Mouse (Mus musculus) heart, embryonic 12.5 days (tissue): ENCODE measurements around the gene Mgat5b. TPM values are rescaled to one million over a fixed set of nuclear protein-coding genes. Genes with fewer than 3 reads are reported as not detected.
"Not testable (repeated sequence)": the region's sequence is repeated elsewhere in the genome, so short reads cannot be mapped to it uniquely, and the experiment has no call there.

Experiments
- ATAC-seq: fragments of 200-750 bp; cut with Nextera tagmentation; 2 replicates; pipeline ENCODE4 v1.8.0; 2017; ENCODE audit warnings: moderate TSS enrichment, moderate library complexity; ENCODE audit not compliant: insufficient number of reproducible peaks, low FRiP score
- H3K27ac ChIP-seq: fragments of 300-500 bp; sonication (generic); 2 replicates; pipeline ENCODE4 v1.5.1; 2016; ENCODE audit warnings: mild to moderate bottlenecking, moderate library complexity; ENCODE audit not compliant: poor library complexity, severe bottlenecking
- H3K27me3 ChIP-seq: fragments of 300-500 bp; sonication (generic); replicated peaks from 2 replicates; pipeline ENCODE4 v1.6.1; 2016; ENCODE audit warnings: mild to moderate bottlenecking, moderate library complexity
- H3K36me3 ChIP-seq: fragments of 300-500 bp; sonication (generic); 2 replicates; pipeline ENCODE4 v1.6.1; 2016; ENCODE audit warnings: mild to moderate bottlenecking, moderate library complexity
- H3K4me1 ChIP-seq: fragments of 300-500 bp; sonication (generic); replicated peaks from 2 replicates; pipeline ENCODE4 v1.6.1; 2016; ENCODE audit warnings: mild to moderate bottlenecking
- H3K4me2 ChIP-seq: fragments of 300-500 bp; sonication (generic); 2 replicates; pipeline ENCODE4 v1.6.1; 2016; ENCODE audit warnings: mild to moderate bottlenecking, moderate library complexity
- H3K4me3 ChIP-seq: fragments of 300-500 bp; sonication (generic); 2 replicates; pipeline ENCODE4 v1.5.1; 2016; ENCODE audit warnings: mild to moderate bottlenecking
- H3K9ac ChIP-seq: fragments of 300-500 bp; sonication (generic); 2 replicates; pipeline ENCODE4 v1.6.1; 2016; ENCODE audit warnings: mild to moderate bottlenecking, moderate library complexity
- H3K9me3 ChIP-seq: fragments of 300-500 bp; sonication (generic); replicated peaks from 2 replicates; pipeline ENCODE4 v1.6.1; 2016; ENCODE audit warnings: mild to moderate bottlenecking, moderate library complexity
- WGBS: fragments of 180-500 bp; shearing (Covaris S2); methylation state at CpG from one replicate; pipeline ENCODE4 v1.1.7; 2016; 5-methylcytosine and 5-hydroxymethylcytosine counted together
- polyA plus RNA-seq: library from polyadenylated mRNA; unstranded; fragments of >200 nt; fragmentation: Nextera tagmentation; extraction: Ambion mirVana; gene quantifications from 2 replicates; pipeline ENCODE4 v1.2.1, GENCODE M21; 2016

Gene Mgat5b
- polyA plus RNA-seq, 1 experiment from 2014 or later, result 0.75 TPM

DNA sequence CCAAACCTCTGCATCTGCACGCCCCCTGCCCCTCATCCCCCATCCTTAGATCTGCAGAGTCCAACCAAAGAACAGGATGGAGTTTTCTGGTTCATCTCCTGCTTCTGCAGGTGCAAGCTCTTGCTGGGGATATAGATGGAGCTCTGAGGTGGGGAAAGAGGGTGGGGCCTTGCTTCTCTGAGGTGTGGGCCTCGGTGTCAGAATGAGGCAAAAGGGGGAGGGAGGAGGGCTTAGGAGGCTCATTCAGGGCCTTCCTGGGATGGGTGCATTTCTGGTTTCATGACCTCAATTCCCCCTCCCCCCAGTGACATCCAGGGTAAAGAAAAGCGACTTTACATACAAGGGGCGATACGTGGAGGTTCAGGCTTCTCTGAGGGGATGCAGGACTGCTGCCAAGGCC lies 31.5 kb upstream of the Mgat5b start:
- ATAC-seq, result no peak
- peaks cover 48% of the 10 kb centered on the region for H3K27me3 ChIP-seq
- no peaks in the 10 kb centered on the region for H3K36me3 ChIP-seq
- no peak overlapping the region for H3K9ac ChIP-seq
- peaks cover 6% of the 10 kb centered on the region for H3K4me1 ChIP-seq
- 59% methylated on average over 5 of the region's 5 CpGs for WGBS
- no peak overlapping the region for H3K27ac ChIP-seq
- no peaks in the 10 kb centered on the region for H3K9me3 ChIP-seq
- H3K4me3 ChIP-seq, result no peak overlapping the region
- H3K4me2 ChIP-seq, result no peak overlapping the region

- Histone ChIP-seq H3K4me3 (no peak overlapping the region), H3K9me3 (no peaks in the 10 kb centered on the region), H3K36me3 (no peaks in the 10 kb centered on the region), H3K27ac (no peak overlapping the region), H3K4me2 (no peak overlapping the region), H3K4me1 (peaks cover 5% of the 10 kb centered on the region; the same call in 1 of the 2 replicates), H3K9ac (no peak overlapping the region), H3K27me3 (peaks cover 21% of the 10 kb centered on the region; the same call in 1 of the 2 replicates)
- ATAC-seq, result no peak
- WGBS, result 66% methylated on average over 19 of the region's 19 CpGs
These were observed 24.9 kb upstream of the Mgat5b start for GRCm38 (mm10) chr11:116893532-116894442.

DNA sequence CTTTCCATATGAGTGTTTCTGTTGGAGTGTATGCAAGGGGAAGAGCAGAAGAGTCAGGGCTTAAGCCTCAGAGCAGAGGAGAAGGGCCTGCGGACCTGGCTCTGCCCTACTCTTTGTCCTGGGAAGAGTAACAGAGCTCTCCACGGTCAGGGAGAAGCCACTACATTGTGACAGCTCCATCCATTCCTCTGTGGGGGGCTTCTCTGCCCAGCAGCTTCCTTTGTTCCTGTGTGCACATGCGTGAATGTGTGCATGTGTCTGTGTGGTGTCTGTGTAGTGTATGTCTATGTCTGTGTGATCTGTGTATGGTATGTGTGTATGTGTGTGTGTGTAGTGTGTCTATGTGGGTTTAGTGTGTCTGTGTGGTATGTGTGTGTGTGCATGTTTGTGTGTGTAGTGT lies 23.3 kb upstream of the Mgat5b start:
- WGBS, result 90% methylated on average over 3 of the region's 3 CpGs

GRCm38 (mm10) chr11:116899247-116899646 lies 19.4 kb upstream of the Mgat5b start:
- H3K36me3 ChIP-seq, result no peaks in the 10 kb centered on the region
- H3K27ac ChIP-seq, result no peak overlapping the region
- ATAC-seq, result no peak
- WGBS, result 91% methylated on average over 12 of the region's 12 CpGs
- no peak overlapping the region for H3K4me3 ChIP-seq
- no peak overlapping the region for H3K9ac ChIP-seq
- no peaks in the 10 kb centered on the region for H3K9me3 ChIP-seq
- H3K27me3 ChIP-seq, result peaks cover 26% of the 10 kb centered on the region
- H3K4me1 ChIP-seq, result peaks cover 5% of the 10 kb centered on the region; the same call in 1 of the 2 replicates
- no peak overlapping the region for H3K4me2 ChIP-seq

More for the DNA sequence above, 23.3 kb upstream of the Mgat5b start:
- H3K9ac ChIP-seq, result no peak overlapping the region
- H3K4me1 ChIP-seq, result peaks cover 5% of the 10 kb centered on the region; the same call in 1 of the 2 replicates
- H3K9me3 ChIP-seq, result no peaks in the 10 kb centered on the region
- H3K27me3 ChIP-seq, result peaks cover 6% of the 10 kb centered on the region; the same call in 1 of the 2 replicates
- H3K4me2 ChIP-seq, result no peak overlapping the region
- no peak overlapping the region for H3K4me3 ChIP-seq
- H3K36me3 ChIP-seq, result no peaks in the 10 kb centered on the region
- H3K27ac ChIP-seq, result no peak overlapping the region
- no peak for ATAC-seq

DNA sequence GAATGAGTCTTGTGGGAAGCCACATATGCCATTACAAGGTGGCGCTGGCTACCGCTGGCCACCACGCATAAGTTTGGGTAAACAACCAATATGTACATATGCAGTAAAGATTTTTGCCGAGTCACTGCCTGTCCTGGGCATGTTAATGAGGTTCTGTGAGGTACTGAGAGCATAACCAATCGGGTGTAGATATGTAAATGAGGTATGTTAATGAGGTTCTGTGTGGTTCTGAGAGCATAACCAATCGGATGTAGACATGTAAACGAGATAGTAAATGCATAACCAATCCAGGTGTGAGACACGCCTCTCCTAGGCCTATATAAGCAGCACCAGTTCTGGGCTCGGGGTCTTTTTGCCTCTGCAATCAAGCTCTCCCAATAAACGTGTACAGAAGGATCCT lies 16.1 kb upstream of the Mgat5b start:
- H3K27ac ChIP-seq, H3K4me2 ChIP-seq, ATAC-seq, H3K9ac ChIP-seq, H3K9me3 ChIP-seq, H3K36me3 ChIP-seq, H3K4me3 ChIP-seq: not testable (repeated sequence)
- 87% methylated on average over 10 of the region's 10 CpGs for WGBS
- Histone ChIP-seq H3K27me3 (peaks cover 39% of the 10 kb centered on the region), H3K4me1 (peaks cover 13% of the 10 kb centered on the region)

GRCm38 (mm10) chr11:116905741-116906456 lies 12.8 kb upstream of the Mgat5b start:
- Histone ChIP-seq H3K4me2 (peak overlapping the region; percentile 74), H3K27me3 (peaks cover 39% of the 10 kb centered on the region), H3K4me3 (peak overlapping the region; percentile 32), H3K4me1 (peaks cover 13% of the 10 kb centered on the region), H3K36me3 (no peaks in the 10 kb centered on the region), H3K9me3 (no peaks in the 10 kb centered on the region), H3K9ac (0 out of 2 replicates have a peak overlapping the region, but pooled peaks have one; percentile 17), H3K27ac (no peak overlapping the region)
- WGBS, result 5% methylated on average over 23 of the region's 23 CpGs
- ATAC-seq, result no peak; the same call in 1 of the 2 replicates

DNA sequence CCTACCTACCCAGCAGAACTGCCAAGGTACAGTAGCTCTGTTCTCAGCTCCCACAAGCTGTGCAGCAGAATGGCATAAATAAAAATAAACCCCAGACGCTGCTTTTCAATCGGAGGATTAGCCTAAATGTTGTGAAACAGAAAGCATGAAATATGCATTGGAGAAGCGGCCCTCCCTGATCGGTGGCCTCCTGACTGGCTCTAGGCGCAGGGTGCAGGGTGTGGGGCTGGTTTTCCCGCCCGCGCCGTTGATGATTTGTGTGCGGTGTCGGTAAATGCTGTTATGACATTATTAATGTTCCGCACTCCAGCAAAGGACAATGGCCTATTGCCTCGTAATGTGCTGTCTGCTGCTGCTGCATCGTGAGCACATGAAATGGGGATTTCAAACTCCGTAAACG lies 5.1 kb upstream of the Mgat5b start:
- no peaks in the 10 kb centered on the region for H3K36me3 ChIP-seq
- 78% methylated on average over 16 of the region's 16 CpGs for WGBS
- H3K27ac ChIP-seq, result no peak overlapping the region
- H3K9me3 ChIP-seq, result no peaks in the 10 kb centered on the region
- no peak overlapping the region for H3K4me3 ChIP-seq
- no peak overlapping the region for H3K9ac ChIP-seq
- H3K4me2 ChIP-seq, result no peak overlapping the region
- no peaks in the 10 kb centered on the region for H3K4me1 ChIP-seq
- peaks cover 43% of the 10 kb centered on the region for H3K27me3 ChIP-seq
- no peak for ATAC-seq

GRCm38 (mm10) chr11:116914267-116914885 lies 4.3 kb upstream of the Mgat5b start:
- Histone ChIP-seq H3K9me3 (no peaks in the 10 kb centered on the region), H3K27me3 (peaks cover 51% of the 10 kb centered on the region), H3K4me2 (no peak overlapping the region), H3K4me1 (peaks cover 7% of the 10 kb centered on the region), H3K4me3 (no peak overlapping the region), H3K27ac (no peak overlapping the region), H3K9ac (no peak overlapping the region), H3K36me3 (no peaks in the 10 kb centered on the region)
- ATAC-seq, result no peak
- 63% methylated on average over 5 of the region's 5 CpGs for WGBS

GRCm38 (mm10) chr11:116915241-116915640 lies 3.4 kb upstream of the Mgat5b start:
- no peaks in the 10 kb centered on the region for H3K9me3 ChIP-seq
- ATAC-seq, result no peak
- peaks cover 59% of the 10 kb centered on the region for H3K27me3 ChIP-seq
- no peaks in the 10 kb centered on the region for H3K36me3 ChIP-seq
- WGBS, result 69% methylated on average over 3 of the region's 3 CpGs
- H3K27ac ChIP-seq, result no peak overlapping the region
- H3K4me3 ChIP-seq, result no peak overlapping the region
- no peak overlapping the region for H3K9ac ChIP-seq
- H3K4me2 ChIP-seq, result no peak overlapping the region
- H3K4me1 ChIP-seq, result peaks cover 8% of the 10 kb centered on the region

GRCm38 (mm10) chr11:116917361-116917760 lies 1.3 kb upstream of the Mgat5b start:
- no peak overlapping the region for H3K4me3 ChIP-seq
- no peak overlapping the region for H3K27ac ChIP-seq
- no peak overlapping the region for H3K9ac ChIP-seq
- H3K27me3 ChIP-seq, result peaks cover 79% of the 10 kb centered on the region
- no peaks in the 10 kb centered on the region for H3K9me3 ChIP-seq
- H3K4me1 ChIP-seq, result peaks cover 15% of the 10 kb centered on the region
- WGBS, result 50% methylated on average over 7 of the region's 7 CpGs
- no peaks in the 10 kb centered on the region for H3K36me3 ChIP-seq
- ATAC-seq, result no peak
- H3K4me2 ChIP-seq, result no peak overlapping the region
